Mouse (Mus musculus) CH12.LX (cell line): Measurements from ENCODE around the gene Gabrb1. TPM values are rescaled to one million over a fixed set of nuclear protein-coding genes. Genes with fewer than 3 reads are reported as not detected.

Experiments used
- DNase-seq: peaks from one replicate; pipeline ENCODE4 v3.0.0-alpha.2; 2013; ENCODE audit errors: extremely low read depth
- H3K27ac ChIP-seq: 2 replicates; pipeline ENCODE4 v1.5.1; 2012; ENCODE audit warnings: low read depth, mild to moderate bottlenecking, control low read depth, moderate library complexity; ENCODE audit not compliant: insufficient read depth
- H3K27me3 ChIP-seq: replicated peaks from 2 replicates; pipeline ENCODE3; 2012; ENCODE audit warnings: inconsistent platforms
- H3K36me3 ChIP-seq, 2 experiments: replicated peaks in 1 of 2; 2 replicates each; pipeline versions ENCODE3 to v1.6.1; 2012; ENCODE audit warnings: inconsistent platforms in 1 of 2, low read length in 1 of 2, mild to moderate bottlenecking in 1 of 2, mixed read lengths in 1 of 2, moderate library complexity in 1 of 2; ENCODE audit not compliant: control insufficient read depth in 1 of 2, insufficient read depth in 1 of 2
- H3K4me1 ChIP-seq, 2 experiments: 2 replicates each; pipeline ENCODE4 v1.6.1; 2012; ENCODE audit warnings: inconsistent platforms in 1 of 2, moderate library complexity in 1 of 2; ENCODE audit not compliant: insufficient read depth in 2 of 2, control insufficient read depth in 1 of 2
- H3K4me2 ChIP-seq: 2 replicates; pipeline ENCODE4 v1.6.1; 2012; ENCODE audit warnings: low read depth, mild to moderate bottlenecking, control low read depth; ENCODE audit not compliant: poor library complexity, insufficient read depth, severe bottlenecking
- H3K4me3 ChIP-seq, 3 experiments: fragments of 150-350 bp in 1 of 3; sonication (generic) in 1 of 3; replicated peaks in 1 of 3; 2 replicates each; pipeline versions ENCODE3 to v1.5.1; 2011 to 2012; ENCODE audit warnings: low read depth in 2 of 3, low read length in 2 of 3, mild to moderate bottlenecking in 2 of 3, moderate library complexity in 2 of 3, control low read depth in 1 of 3, improper control_type of control experiment in 1 of 3, inconsistent platforms in 1 of 3, mixed read lengths in 1 of 3; ENCODE audit not compliant: poor library complexity in 1 of 3
- H3K79me2 ChIP-seq: replicated peaks from 2 replicates; pipeline ENCODE4 v1.6.1; 2012; ENCODE audit warnings: mild to moderate bottlenecking, moderate library complexity; ENCODE audit not compliant: control insufficient read depth, poor library complexity, insufficient read depth, severe bottlenecking; ENCODE audit errors: extremely low read depth
- H3K9ac ChIP-seq: 2 replicates; pipeline ENCODE4 v1.6.1; 2012; ENCODE audit warnings: low read depth, mild to moderate bottlenecking, control low read depth, moderate library complexity; ENCODE audit not compliant: insufficient read depth
- H3K9me3 ChIP-seq: replicated peaks from 2 replicates; pipeline ENCODE3; 2012; ENCODE audit warnings: low read length, inconsistent platforms, mixed read lengths
- CTCF ChIP-seq, 2 experiments: IDR thresholded peaks in 1 of 2; conservative IDR thresholded peaks in 1 of 2; 2 replicates each; pipeline ENCODE4 v1.5.1; 2011 to 2012; ENCODE audit warnings: low read depth in 2 of 2, low read length in 2 of 2, improper control_type of control experiment in 1 of 2, inconsistent platforms in 1 of 2, mild to moderate bottlenecking in 1 of 2, moderate library complexity in 1 of 2
- ETS1 ChIP-seq: conservative IDR thresholded peaks from 2 replicates; pipeline ENCODE4 v1.6.1; 2012; ENCODE audit warnings: low read depth, mild to moderate bottlenecking, inconsistent platforms, low read length, improper control_type of control experiment, moderate library complexity
- GABPA ChIP-seq: IDR thresholded peaks from 2 replicates; pipeline ENCODE4 v1.6.1; 2012; ENCODE audit warnings: low read depth, low read length, improper control_type of control experiment, inconsistent platforms; ENCODE audit not compliant: insufficient replicate concordance
- HCFC1 ChIP-seq: IDR thresholded peaks from 2 replicates; pipeline ENCODE4 v1.6.1; 2012; ENCODE audit warnings: low read depth, mild to moderate bottlenecking, inconsistent platforms, low read length, improper control_type of control experiment
- IRF4 ChIP-seq: IDR thresholded peaks from 2 replicates; pipeline ENCODE4 v1.6.1; 2014; ENCODE audit warnings: low read depth, mild to moderate bottlenecking, inconsistent platforms, low read length, improper control_type of control experiment
- JUN ChIP-seq: IDR thresholded peaks from 2 replicates; pipeline ENCODE4 v1.6.1; 2011; ENCODE audit warnings: low read depth, mild to moderate bottlenecking, low read length, improper control_type of control experiment, moderate library complexity; ENCODE audit not compliant: insufficient read depth
- KAT2A ChIP-seq: IDR thresholded peaks from 2 replicates; pipeline ENCODE4 v1.6.1; 2012; ENCODE audit warnings: low read length, improper control_type of control experiment, inconsistent platforms; ENCODE audit not compliant: insufficient replicate concordance
- MAX ChIP-seq: IDR thresholded peaks from 2 replicates; pipeline ENCODE4 v1.6.1; 2011; ENCODE audit warnings: low read length, improper control_type of control experiment
- MAZ ChIP-seq: IDR thresholded peaks from 2 replicates; pipeline ENCODE4 v1.6.1; 2012; ENCODE audit warnings: low read depth, mild to moderate bottlenecking, inconsistent platforms, low read length, improper control_type of control experiment, moderate library complexity
- MXI1 ChIP-seq: IDR thresholded peaks from 2 replicates; pipeline ENCODE4 v1.6.1; 2011; ENCODE audit warnings: mild to moderate bottlenecking, low read depth, low read length, improper control_type of control experiment
- MYC ChIP-seq: IDR thresholded peaks from 2 replicates; pipeline ENCODE4 v1.6.1; 2011; ENCODE audit warnings: low read depth, mild to moderate bottlenecking, improper control_type of control experiment, low read length
- NELFE ChIP-seq: IDR thresholded peaks from 2 replicates; pipeline ENCODE4 v1.6.1; 2011; ENCODE audit warnings: low read depth, low read length, improper control_type of control experiment
- NRF1 ChIP-seq: IDR thresholded peaks from 2 replicates; pipeline ENCODE4 v1.6.1; 2014; ENCODE audit warnings: low read depth, mild to moderate bottlenecking, inconsistent platforms, low read length, improper control_type of control experiment, moderate library complexity
- PAX5 ChIP-seq: IDR thresholded peaks from 2 replicates; pipeline ENCODE4 v1.6.1; 2012; ENCODE audit warnings: low read length, inconsistent platforms, mixed read lengths
- SIN3A ChIP-seq: IDR thresholded peaks from 2 replicates; pipeline ENCODE4 v1.6.1; 2012; ENCODE audit warnings: low read length, improper control_type of control experiment, inconsistent platforms
- TBP ChIP-seq: conservative IDR thresholded peaks from 2 replicates; pipeline ENCODE4 v1.6.1; 2011; ENCODE audit warnings: low read depth, low read length, improper control_type of control experiment
- ZKSCAN1 ChIP-seq: IDR thresholded peaks from 2 replicates; pipeline ENCODE4 v1.6.1; 2012; ENCODE audit warnings: low read depth, inconsistent platforms, low read length, improper control_type of control experiment, borderline replicate concordance
- ZMIZ1 ChIP-seq: IDR thresholded peaks from 2 replicates; pipeline ENCODE4 v1.6.1; 2012; ENCODE audit warnings: low read depth, mild to moderate bottlenecking, inconsistent platforms, low read length, improper control_type of control experiment
- dilution Hi-C: fragments of 300-500 bp; cut with MboI; formaldehyde crosslinking; loops from 2 replicates; pipeline ENCODE4 v1.14.3; 2020; ENCODE audit warnings: low sequenced_read_pairs; ENCODE audit not compliant: extremely low pct_unique_long_range_greater_than_20kb, extremely low pct_ligation_motif_present
- in situ Hi-C: fragments of 300-500 bp; cut with MboI; formaldehyde crosslinking; loops from 3 replicates; pipeline ENCODE4 v1.14.3; 2019; ENCODE audit warnings: low sequenced_read_pairs, low pct_ligation_motif_present, low pct_unique_long_range_greater_than_20kb, mixed read lengths
- polyA plus RNA-seq: library from polyadenylated mRNA; unstranded; fragments of >175 nt; gene quantifications from 2 replicates; pipeline ENCODE4 v1.2.1, GENCODE M21; 2012; ENCODE audit warnings: low read depth; ENCODE audit not compliant: insufficient read length
- total RNA-seq, 2 experiments: library from RNA; depleted of rRNA; stranded (reverse); fragments of 300-350 nt in 1 of 2; fragments of >200 nt in 1 of 2; gene quantifications; 2 replicates each; pipeline ENCODE4 v1.2.3; 2012 to 2014

The Gabrb1 gene
- total and polyA plus RNA-seq, 3 experiments: 0.04 TPM; not detected in 2

DNA sequence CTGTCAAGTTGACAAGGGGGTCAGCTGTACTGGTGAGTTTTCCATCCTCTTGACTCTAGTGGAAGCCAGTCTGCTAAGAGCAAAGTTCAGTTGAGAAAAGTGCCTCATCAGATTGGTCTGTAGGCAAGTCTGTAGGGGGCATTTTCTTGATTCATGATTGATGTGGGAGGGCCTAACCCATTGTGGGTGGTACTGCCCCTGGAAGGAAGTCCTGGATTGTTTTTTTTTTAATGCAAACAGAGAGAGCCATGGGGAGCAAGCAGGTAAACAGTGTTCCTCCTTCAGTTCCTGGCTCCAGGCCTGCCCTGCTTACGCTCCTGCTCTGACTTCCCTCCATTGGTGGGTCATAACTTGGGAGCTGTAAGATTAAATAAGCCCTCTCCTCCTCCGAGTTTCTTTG is 476.0 kb downstream of the Gabrb1 start:
- TF ChIP-seq TBP (no peak), NRF1 (no peak), JUN (no peak), ZMIZ1 (no peak), ZKSCAN1 (no peak), CTCF (conservative IDR thresholded peaks at IDR 0.05 in 1 of 2, IDR thresholded peaks at IDR 0.05 in 1 of 2; ENCODE audit: low read depth in 2 of 2, low read length in 2 of 2) (no peak), IRF4 (no peak), MAZ (no peak), MXI1 (no peak), HCFC1 (no peak), MAX (no peak), PAX5 (no peak)
- no peak overlapping the region for H3K4me2 ChIP-seq
- no peaks in the 10 kb centered on the region for H3K36me3 ChIP-seq
- in situ Hi-C loops (no loop called here), dilution Hi-C loops (no loop called here)
- H3K9me3 ChIP-seq: no peaks in the 10 kb centered on the region
- no peak overlapping the region for H3K4me3 ChIP-seq
- no peak overlapping the region for H3K27ac ChIP-seq
- no peaks in the 10 kb centered on the region for H3K27me3 ChIP-seq
- no peaks in the 10 kb centered on the region for H3K79me2 ChIP-seq
- DNase-seq: no peak
- peaks cover 0 to 3% of the 10 kb centered on the region in 2 experiments; a peak in 1 of 4 replicates for H3K4me1 ChIP-seq
- H3K9ac ChIP-seq: no peak overlapping the region

- TF ChIP-seq ETS1: no peak
- TF ChIP-seq MYC: no peak
- no peak for TF ChIP-seq KAT2A
- no peak for TF ChIP-seq GABPA
- TF ChIP-seq MAZ: no peak
- no peak for TF ChIP-seq SIN3A
- TF ChIP-seq CTCF (conservative IDR thresholded peaks at IDR 0.05 in 1 of 2, IDR thresholded peaks at IDR 0.05 in 1 of 2; ENCODE audit: low read depth in 2 of 2, low read length in 2 of 2): no peak
- TF ChIP-seq MXI1: no peak
- no peak for TF ChIP-seq NELFE
- no peak for TF ChIP-seq IRF4
- TF ChIP-seq, all 38 proteins: peak for 0
- Histone ChIP-seq H3K27me3 (no peaks in the 10 kb centered on the region), H3K36me3 (no peaks in the 10 kb centered on the region), H3K9ac (no peak overlapping the region), H3K79me2 (no peaks in the 10 kb centered on the region), H3K4me2 (no peak overlapping the region), H3K27ac (no peak overlapping the region), H3K4me1 (peaks cover 3 to 15% of the 10 kb centered on the region in 2 experiments; a peak in 3 of 4 replicates), H3K9me3 (no peaks in the 10 kb centered on the region), H3K4me3 (no peak overlapping the region)
- no peak for DNase-seq
- in situ Hi-C loops: no loop called here
- dilution Hi-C loops: no loop called here
These were observed 480.3 kb downstream of the Gabrb1 start for GRCm38 (mm10) chr5:72138256-72138655.
